Comparison of ENCODE assay signal across 7 mouse cellular contexts in genomic region chr3:131975940-131976628, GRCm38 (mm10).
A peak's percentile ranks its signal among the peaks of the same experiment; 100 is the strongest.
DNase-seq lines count a peak whose midpoint lies in the region; ATAC-seq and TF ChIP-seq lines count a peak whose summit lies in the region.

No protein-coding gene starts in this region.

- no peaks in the 10 kb centered on the region for H3K27me3 ChIP-seq in Patski
- H3K27me3 ChIP-seq in forebrain, embryonic 13.5 days, result no peaks in the 10 kb centered on the region
- H3K27me3 ChIP-seq in hindbrain, embryonic 12.5 days, result no peaks in the 10 kb centered on the region

- no peak overlapping the region for H3K4me2 ChIP-seq in forebrain, embryonic 13.5 days
- H3K4me2 ChIP-seq in hindbrain, embryonic 12.5 days (replicated peaks), result no peak overlapping the region

- 38% methylated on average over 7 of the region's 7 CpGs for WGBS in forebrain, embryonic 13.5 days
- WGBS in hindbrain, embryonic 12.5 days, result 39% methylated on average over 7 of the region's 7 CpGs

- H3K4me1 ChIP-seq in forebrain, embryonic 13.5 days, result no peaks in the 10 kb centered on the region
- no peaks in the 10 kb centered on the region for H3K4me1 ChIP-seq in hindbrain, embryonic 12.5 days

- in situ Hi-C loops in Patski (cut with MboI; ENCODE audit: low pct_unique_long_range_greater_than_20kb), result loop anchor here (5.0 to 10.0 kb wide), 3 partner anchors 96 to 721 kb away; no protein-coding TSS in a partner anchor

- no peak overlapping the region for H3K4me3 ChIP-seq in forebrain, embryonic 13.5 days
- H3K4me3 ChIP-seq in hindbrain, embryonic 12.5 days, result no peak overlapping the region

- DNase-seq in Patski (ENCODE audit: low read depth, low spot score), result no peak
- peak; percentile 18 for DNase-seq in brain, embryonic 18.5 days (ENCODE audit: low read depth, low spot score)
- DNase-seq in layer of hippocampus, postnatal 10 days (ENCODE audit: low spot score in 2 of 2), result peak; percentile 46 to 67
- DNase-seq in right cerebral cortex, postnatal 4 days, result peak; percentile 8

- CTCF ChIA-PET in Patski (lab: Charles Lee), result interaction anchor here (0.6 to 1.6 kb wide), 15 partner anchors 10 to 681 kb away, joined by 3 to 8 read pairs (median 3); no protein-coding TSS in a partner anchor

- TF ChIP-seq CTCF in Patski (IDR thresholded peaks at IDR 0.05), result peak; percentile 99

- peak; percentile 97 for ATAC-seq in Patski
- peak; percentile 95 for ATAC-seq in forebrain, embryonic 13.5 days
- ATAC-seq in hindbrain, embryonic 12.5 days (ENCODE audit: low FRiP score), result peak; percentile 78
- peak; percentile 98 for ATAC-seq in megakaryocyte, adult 5-6 weeks (ENCODE audit: poor library complexity, severe bottlenecking)

- POLR2A ChIA-PET in Patski (lab: Charles Lee), result interaction anchor here (0.7 kb wide), 1 partner anchor 133 kb away, joined by 5 read pairs; no protein-coding TSS in a partner anchor

- H3K36me3 ChIP-seq in forebrain, embryonic 13.5 days (ENCODE audit: poor library complexity, severe bottlenecking), result no peaks in the 10 kb centered on the region
- no peaks in the 10 kb centered on the region for H3K36me3 ChIP-seq in hindbrain, embryonic 12.5 days

- H3K27ac ChIP-seq in forebrain, embryonic 13.5 days, result no peak overlapping the region
- H3K27ac ChIP-seq in hindbrain, embryonic 12.5 days, result no peak overlapping the region

- no peak overlapping the region for H3K9ac ChIP-seq in forebrain, embryonic 13.5 days
- no peak overlapping the region for H3K9ac ChIP-seq in hindbrain, embryonic 12.5 days

- no peaks in the 10 kb centered on the region for H3K9me3 ChIP-seq in forebrain, embryonic 13.5 days (replicated peaks)
- H3K9me3 ChIP-seq in hindbrain, embryonic 12.5 days (replicated peaks), result no peaks in the 10 kb centered on the region
